Mouse (Mus musculus): ENCODE data around the gene Ncoa5. TPM values are rescaled to one million over a fixed set of nuclear protein-coding genes. Genes with fewer than 3 reads are reported as not detected.

Gene Ncoa5
- total and polyA plus RNA-seq, 2 experiments, result 4.3 to 11.5 TPM

- peak within 1 kb of the TSS; percentile 73 for H3K4me3 ChIP-seq (ENCODE audit: insufficient read depth, low read depth, low read length)
- TF ChIP-seq POLR2A (IDR thresholded peaks at IDR 0.05; ENCODE audit: extremely low read depth, insufficient read depth, low read length) (no peak), CTCF (IDR thresholded peaks at IDR 0.05; ENCODE audit: low read depth, low read length) (no peak)
- DNase-seq (ENCODE audit: extremely low read depth, low read depth, low spot score), result peak; percentile 41
- H3K9ac ChIP-seq (ENCODE audit: low read depth, low read length), result peak within 1 kb of the TSS; percentile 76
- H3K79me2 ChIP-seq (ENCODE audit: control insufficient read depth, insufficient read depth, low read length), result no peaks in the 10 kb centered on the region
- no peaks in the 10 kb centered on the region for H3K36me3 ChIP-seq (ENCODE audit: control insufficient read depth, insufficient read depth, low read length)
- H3K4me1 ChIP-seq (ENCODE audit: control insufficient read depth, insufficient read depth, low read length), result no peaks in the 10 kb centered on the region
- H3K27ac ChIP-seq (replicated peaks; ENCODE audit: insufficient read depth, low read depth, low read length), result no peak within 1 kb of the TSS
- no peaks in the 10 kb centered on the region for H3K27me3 ChIP-seq (ENCODE audit: control insufficient read depth, insufficient read depth, low read length)
- 5% methylated on average over 47 of the region's 54 CpGs for WGBS
Measured at GRCm38 (mm10) chr2:164960716-164961441, 73.8 kb downstream of the Ncoa5 start, which contains the start of gene Slc12a5. Slc12a5 (plus strand) TSS chr2:164960802.

DNA sequence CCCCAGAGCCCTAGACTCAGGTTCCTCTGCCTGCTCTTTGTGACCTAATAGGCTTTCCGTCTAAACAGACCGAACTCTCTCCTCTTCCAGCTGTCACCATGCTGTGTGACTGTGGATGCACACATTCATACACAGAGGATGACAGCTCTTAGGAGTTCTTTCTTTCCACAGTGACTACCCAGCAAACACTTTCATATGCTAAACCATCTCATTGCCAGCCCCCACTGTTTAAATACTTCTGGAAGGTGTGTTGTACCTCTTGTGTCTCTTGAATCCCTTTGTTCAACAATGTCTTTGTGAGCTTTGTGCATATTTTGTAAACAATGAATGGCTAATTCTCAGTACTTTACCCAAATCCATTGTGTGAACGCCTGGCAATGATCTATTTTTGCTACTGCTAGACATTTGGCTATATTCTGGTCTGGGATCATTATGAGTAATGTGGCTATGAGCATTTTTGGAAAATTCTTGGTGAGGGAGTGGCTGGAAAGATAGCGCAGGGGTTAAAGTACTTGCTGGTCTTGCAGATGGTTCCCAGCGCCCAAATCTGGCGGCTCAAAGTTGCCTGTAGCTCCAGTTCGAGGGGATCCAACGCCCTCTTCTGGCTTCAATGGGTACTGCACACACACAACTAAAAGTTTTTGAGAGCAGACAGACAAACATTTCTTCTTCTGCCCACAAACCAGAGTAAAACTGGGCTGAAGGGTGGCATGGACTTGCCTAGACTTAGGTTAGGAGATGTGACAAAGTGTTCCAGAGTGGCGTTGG lies 76.9 kb downstream of the Ncoa5 start:
- no peak overlapping the region for H3K9ac ChIP-seq (ENCODE audit: low read depth, low read length)
- H3K4me1 ChIP-seq (ENCODE audit: control insufficient read depth, insufficient read depth, low read length), result no peaks in the 10 kb centered on the region
- H3K4me3 ChIP-seq (ENCODE audit: insufficient read depth, low read depth, low read length), result no peak overlapping the region
- no peaks in the 10 kb centered on the region for H3K36me3 ChIP-seq (ENCODE audit: control insufficient read depth, insufficient read depth, low read length)
- H3K27me3 ChIP-seq (ENCODE audit: control insufficient read depth, insufficient read depth, low read length), result no peaks in the 10 kb centered on the region
- H3K27ac ChIP-seq (replicated peaks; ENCODE audit: insufficient read depth, low read depth, low read length), result no peak overlapping the region
- no peaks in the 10 kb centered on the region for H3K79me2 ChIP-seq (ENCODE audit: control insufficient read depth, insufficient read depth, low read length)
- TF ChIP-seq POLR2A (IDR thresholded peaks at IDR 0.05; ENCODE audit: extremely low read depth, insufficient read depth, low read length) (no peak), CTCF (IDR thresholded peaks at IDR 0.05; ENCODE audit: low read depth, low read length) (no peak)
- DNase-seq (ENCODE audit: extremely low read depth, low read depth, low spot score), result no peak
- WGBS, result 68% methylated on average over 9 of the region's 9 CpGs

DNA sequence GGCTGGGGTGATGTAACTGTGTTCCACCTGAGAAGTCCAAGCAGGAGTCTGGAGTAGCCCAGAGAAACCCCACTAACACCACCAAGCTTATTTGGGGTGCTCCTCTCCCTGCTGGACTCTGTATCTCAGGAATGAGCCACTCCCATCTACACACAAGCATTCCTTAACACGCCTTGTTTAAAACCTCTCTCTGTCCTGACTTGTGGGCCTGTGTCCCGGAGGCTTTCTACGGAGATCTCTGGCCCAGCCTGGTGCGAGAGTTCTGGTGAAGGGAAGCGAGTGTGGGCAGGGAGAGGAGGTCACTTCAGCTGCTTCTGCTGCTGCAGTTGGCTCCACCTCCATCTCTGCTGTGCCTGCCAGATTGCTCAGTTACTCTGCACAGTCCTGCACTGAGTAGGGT lies 78.5 kb downstream of the Ncoa5 start:
- Histone ChIP-seq H3K27ac (replicated peaks; ENCODE audit: insufficient read depth, low read depth, low read length) (no peak overlapping the region), H3K9ac (ENCODE audit: low read depth, low read length) (no peak overlapping the region), H3K4me3 (ENCODE audit: insufficient read depth, low read depth, low read length) (no peak overlapping the region), H3K36me3 (ENCODE audit: control insufficient read depth, insufficient read depth, low read length) (no peaks in the 10 kb centered on the region), H3K79me2 (ENCODE audit: control insufficient read depth, insufficient read depth, low read length) (no peaks in the 10 kb centered on the region), H3K27me3 (ENCODE audit: control insufficient read depth, insufficient read depth, low read length) (no peaks in the 10 kb centered on the region), H3K4me1 (ENCODE audit: control insufficient read depth, insufficient read depth, low read length) (no peaks in the 10 kb centered on the region)
- WGBS, result 67% methylated on average over 5 of the region's 5 CpGs
- TF ChIP-seq POLR2A (IDR thresholded peaks at IDR 0.05; ENCODE audit: extremely low read depth, insufficient read depth, low read length), result no peak
- no peak for TF ChIP-seq CTCF (IDR thresholded peaks at IDR 0.05; ENCODE audit: low read depth, low read length)
- no peak for DNase-seq (ENCODE audit: extremely low read depth, low read depth, low spot score)

GRCm38 (mm10) chr2:164955725-164956124 lies 78.9 kb downstream of the Ncoa5 start:
- H3K9ac ChIP-seq (ENCODE audit: low read depth, low read length), result no peak overlapping the region
- H3K27me3 ChIP-seq (ENCODE audit: control insufficient read depth, insufficient read depth, low read length), result peaks cover 3% of the 10 kb centered on the region; the same call in 1 of the 2 replicates
- TF ChIP-seq POLR2A (IDR thresholded peaks at IDR 0.05; ENCODE audit: extremely low read depth, insufficient read depth, low read length) (no peak), CTCF (IDR thresholded peaks at IDR 0.05; ENCODE audit: low read depth, low read length) (no peak)
- 73% methylated on average over 4 of the region's 4 CpGs for WGBS
- no peaks in the 10 kb centered on the region for H3K4me1 ChIP-seq (ENCODE audit: control insufficient read depth, insufficient read depth, low read length)
- H3K79me2 ChIP-seq (ENCODE audit: control insufficient read depth, insufficient read depth, low read length), result no peaks in the 10 kb centered on the region
- DNase-seq (ENCODE audit: extremely low read depth, low read depth, low spot score), result no peak
- no peak overlapping the region for H3K27ac ChIP-seq (replicated peaks; ENCODE audit: insufficient read depth, low read depth, low read length)
- H3K4me3 ChIP-seq (ENCODE audit: insufficient read depth, low read depth, low read length), result no peak overlapping the region
- no peaks in the 10 kb centered on the region for H3K36me3 ChIP-seq (ENCODE audit: control insufficient read depth, insufficient read depth, low read length)

GRCm38 (mm10) chr2:164953224-164953623 lies 81.4 kb downstream of the Ncoa5 start:
- peaks cover 16% of the 10 kb centered on the region for H3K27me3 ChIP-seq (ENCODE audit: control insufficient read depth, insufficient read depth, low read length)
- TF ChIP-seq CTCF (IDR thresholded peaks at IDR 0.05; ENCODE audit: low read depth, low read length) (peak; percentile 94), POLR2A (IDR thresholded peaks at IDR 0.05; ENCODE audit: extremely low read depth, insufficient read depth, low read length) (no peak)
- no peak overlapping the region for H3K9ac ChIP-seq (ENCODE audit: low read depth, low read length)
- no peak overlapping the region for H3K4me3 ChIP-seq (ENCODE audit: insufficient read depth, low read depth, low read length)
- peak; percentile 43 for DNase-seq (ENCODE audit: extremely low read depth, low read depth, low spot score)
- no peak overlapping the region for H3K27ac ChIP-seq (replicated peaks; ENCODE audit: insufficient read depth, low read depth, low read length)
- WGBS, result 1% methylated on average over 21 of the region's 21 CpGs
- no peaks in the 10 kb centered on the region for H3K79me2 ChIP-seq (ENCODE audit: control insufficient read depth, insufficient read depth, low read length)
- no peaks in the 10 kb centered on the region for H3K4me1 ChIP-seq (ENCODE audit: control insufficient read depth, insufficient read depth, low read length)
- H3K36me3 ChIP-seq (ENCODE audit: control insufficient read depth, insufficient read depth, low read length), result no peaks in the 10 kb centered on the region

Data from liver, adult 2 months (tissue).